In genomic region chr16:34445666-34446065, GRCm38 (mm10) we compare ENCODE assay signal across 24 mouse cellular contexts.
DNase-seq lines count a peak whose midpoint lies in the region; TF ChIP-seq lines count a peak whose summit lies in the region.
"Had no signal": no experiment of that assay in that cellular context is flagged by ENCODE, and none has a peak within 500 bp of the region (broad histone marks: within the 10 kb centered on the region; RNA-seq: fewer than 3 reads in every experiment).

No protein-coding gene starts in this region.

- H3K27me3 ChIP-seq in kidney, adult 2 months (replicated peaks; ENCODE audit: control insufficient read depth, insufficient read depth, low read length): no peaks in the 10 kb centered on the region
- H3K27me3 ChIP-seq: forebrain, embryonic 13.5 days; heart, embryonic 12.5 days; limb, embryonic 15.5 days; liver, embryonic 13.5 days; midbrain, embryonic 13.5 days; neural tube, embryonic 13.5 days had no signal

- intact Hi-C loops in heart, postnatal 25 days (cut with DNase I): no loop called here

- H3K27ac ChIP-seq in kidney, adult 2 months (ENCODE audit: insufficient read depth, low read depth, low read length): no peak overlapping the region
- peak overlapping the region; percentile 49 for H3K27ac ChIP-seq in layer of hippocampus, adult 2 months
- H3K27ac ChIP-seq: forebrain, embryonic 13.5 days; gastrocnemius, adult 2 months; heart, adult 2 months; hindbrain, embryonic 14.5 days; limb, embryonic 15.5 days; liver, embryonic 13.5 days; macrophage; midbrain, embryonic 13.5 days; neural tube, embryonic 13.5 days had no signal

- no peak overlapping the region for H3K4me3 ChIP-seq in kidney, adult 2 months (ENCODE audit: insufficient read depth, low read depth, low read length)
- H3K4me3 ChIP-seq in layer of hippocampus, adult 2 months: no peak overlapping the region
- H3K4me3 ChIP-seq: forebrain, embryonic 13.5 days; gastrocnemius, adult 2 months; heart, adult 2 months; heart, embryonic 12.5 days; limb, embryonic 15.5 days; liver, embryonic 13.5 days; midbrain, embryonic 13.5 days; neural tube, embryonic 13.5 days had no signal

- peak; percentile 10 for DNase-seq in kidney, adult 2 months
- no peak for DNase-seq in kidney, postnatal 36 days
- DNase-seq in layer of hippocampus, adult 2 months (ENCODE audit: low spot score in 2 of 2): no peak
- no peak for DNase-seq in layer of hippocampus, adult 8-10 months (ENCODE audit: low spot score in 2 of 2)
- DNase-seq in brain, adult 2 months (ENCODE audit: low read depth, low spot score): peak; percentile 40
- peak; percentile 39 to 43 for DNase-seq in kidney, postnatal 4 days
- DNase-seq in heart, postnatal 25 days (ENCODE audit: low spot score): no peak
- DNase-seq in embryo, embryonic 11 days: no peak
- DNase-seq: adrenal gland, postnatal 14 days; cerebellum, adult 18-20 months; cerebellum, postnatal 10 days; gastrocnemius, adult 2 months; heart, adult 2 months; layer of hippocampus, adult 9-11 months; liver, embryonic 13.5 days; lung, adult 18-20 months; right cerebral cortex, postnatal 14 days had no signal

- no peak for TF ChIP-seq CTCF in kidney, adult 2 months (conservative IDR thresholded peaks at IDR 0.05; ENCODE audit: insufficient read depth, insufficient read length, low read depth, low read length)
- no peak for TF ChIP-seq CTCF in layer of hippocampus, adult 2 months (conservative IDR thresholded peaks at IDR 0.05)

- 38% methylated on average over 7 of the region's 7 CpGs for WGBS in kidney, adult 2 months

- TF ChIP-seq POLR2A in kidney, adult 2 months (IDR thresholded peaks at IDR 0.05; ENCODE audit: low read depth, low read length): no peak

- no peaks in the 10 kb centered on the region for H3K4me1 ChIP-seq in kidney, adult 2 months (ENCODE audit: control insufficient read depth, insufficient read depth, low read length)
- H3K4me1 ChIP-seq: liver, embryonic 13.5 days had no signal

- H3K36me3 ChIP-seq in kidney, adult 2 months (ENCODE audit: control insufficient read depth, insufficient read depth, low read length): no peaks in the 10 kb centered on the region
- H3K36me3 ChIP-seq: heart, embryonic 12.5 days; limb, embryonic 15.5 days; liver, embryonic 13.5 days; midbrain, embryonic 13.5 days; neural tube, embryonic 13.5 days had no signal

Comparison
In these comparisons a context has a peak if more than half of its experiments do, and no peak if none do; other contexts are left out.
1. DNase-seq: peak in kidney, adult 2 months (single experiment), brain, adult 2 months (single experiment) and kidney, postnatal 4 days (2 of 2); none in kidney, postnatal 36 days (0 of 2), layer of hippocampus, adult 2 months (0 of 2), layer of hippocampus, adult 8-10 months (0 of 2), heart, postnatal 25 days (single experiment) and embryo, embryonic 11 days (single experiment).